Mouse (Mus musculus) spleen, postnatal 14 days (tissue): Measurements from ENCODE around the gene Fam206a.

ENCODE experiments used
- DNase-seq, 2 experiments: peaks; one replicate each; pipeline ENCODE4 v3.0.0; 2021 to 2022; ENCODE audit warnings: low spot score in 2 of 2

The Fam206a gene

GRCm38 (mm10) chr4:56843963-56844362 is 41.8 kb downstream of the Fam206a start:
- DNase-seq, result no peak

- DNase-seq, result no peak
Measured at GRCm38 (mm10) chr4:56844911-56845310, 42.8 kb downstream of the Fam206a start.

- no peak for DNase-seq
Measured at GRCm38 (mm10) chr4:56845896-56846533, 43.9 kb downstream of the Fam206a start.

- DNase-seq, result no peak
Measured at GRCm38 (mm10) chr4:56847400-56847799, 45.3 kb downstream of the Fam206a start.

GRCm38 (mm10) chr4:56848044-56848443 is 45.9 kb downstream of the Fam206a start:
- DNase-seq, result no peak

- DNase-seq, result no peak
Measured at GRCm38 (mm10) chr4:56850724-56851123, 48.6 kb downstream of the Fam206a start.

GRCm38 (mm10) chr4:56855935-56856334 is 53.8 kb downstream of the Fam206a start:
- no peak for DNase-seq

DNA sequence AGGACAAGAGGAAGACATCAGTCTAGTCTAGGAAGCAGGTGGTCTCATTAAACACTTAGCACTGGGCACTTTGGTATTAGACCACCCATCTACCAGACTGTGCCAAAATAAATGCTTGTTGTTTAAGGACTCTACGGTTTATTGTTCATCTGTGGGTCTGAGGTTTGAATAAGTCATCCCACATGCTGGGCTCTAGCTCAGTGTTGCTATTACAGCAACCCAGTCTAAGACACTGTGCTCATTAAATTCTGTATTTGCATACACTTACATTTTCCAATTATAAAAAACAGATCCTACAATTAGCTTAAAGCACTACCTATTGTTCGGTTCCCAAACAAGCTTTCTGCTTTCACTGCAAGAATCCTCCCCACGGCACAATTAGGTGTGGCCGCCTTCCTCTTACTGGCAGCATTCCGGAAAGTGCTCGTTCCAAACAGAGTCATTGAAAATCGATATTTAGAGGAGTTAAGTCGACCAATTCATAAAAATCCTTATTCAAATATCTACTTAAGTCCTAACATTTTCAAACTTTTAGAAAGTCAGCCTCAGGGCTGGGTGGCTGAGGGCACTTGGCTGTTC is 54.3 kb downstream of the Fam206a start:
- no peak for DNase-seq

DNA sequence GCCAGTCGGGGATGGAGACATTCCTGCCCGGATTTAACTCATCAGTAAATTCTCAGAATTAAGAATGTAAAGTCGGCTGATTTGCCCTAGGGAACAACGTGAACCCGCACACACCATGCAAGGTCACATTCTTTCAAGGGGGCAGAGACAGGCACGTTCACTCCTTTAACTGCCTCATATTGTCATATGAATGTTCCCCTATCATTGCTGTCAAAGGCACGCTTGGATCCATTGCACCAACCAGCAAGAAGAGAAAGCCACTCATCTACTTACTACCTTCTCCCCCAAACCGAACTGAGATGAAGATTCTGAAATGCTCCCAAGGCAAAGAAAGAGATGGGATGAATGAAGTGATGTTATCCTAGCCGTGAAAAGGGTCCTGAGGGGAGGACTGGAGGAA is 56.6 kb downstream of the Fam206a start:
- DNase-seq, result no peak
